Mouse (Mus musculus) MN1 (cell line): ENCODE measurements at regions not wholly inside any gene's neighbourhood (a gene's known extent, or its start where the extent isn't known, plus 50 kb on each side); places are given as distances from the start of the nearest gene placed in this dataset.

Experiments
- DNase-seq: peaks from one replicate; pipeline ENCODE4 v3.0.0-alpha.2; 2016; ENCODE audit warnings: low spot score

DNA sequence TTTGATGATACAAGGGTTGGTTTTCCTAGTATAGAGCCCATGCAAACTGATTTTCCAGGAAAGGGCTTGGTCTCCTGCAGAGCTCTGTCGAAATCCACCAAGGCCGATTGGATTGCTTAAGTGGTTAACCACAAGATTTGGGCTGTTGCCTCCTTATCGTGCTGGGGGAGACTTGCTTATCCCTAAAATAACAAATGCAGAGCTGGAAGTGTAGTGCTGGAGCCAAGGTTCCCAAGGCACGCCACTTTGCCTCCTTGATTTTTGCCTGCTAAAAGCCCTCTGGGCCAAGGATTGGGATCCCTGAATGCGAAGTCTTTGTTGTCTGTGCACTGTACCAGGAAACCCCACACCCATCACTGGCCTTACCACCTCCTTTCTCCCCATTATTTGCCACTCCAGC is 52.8 kb upstream of the Tmem178 start:
- no peak for DNase-seq

DNA sequence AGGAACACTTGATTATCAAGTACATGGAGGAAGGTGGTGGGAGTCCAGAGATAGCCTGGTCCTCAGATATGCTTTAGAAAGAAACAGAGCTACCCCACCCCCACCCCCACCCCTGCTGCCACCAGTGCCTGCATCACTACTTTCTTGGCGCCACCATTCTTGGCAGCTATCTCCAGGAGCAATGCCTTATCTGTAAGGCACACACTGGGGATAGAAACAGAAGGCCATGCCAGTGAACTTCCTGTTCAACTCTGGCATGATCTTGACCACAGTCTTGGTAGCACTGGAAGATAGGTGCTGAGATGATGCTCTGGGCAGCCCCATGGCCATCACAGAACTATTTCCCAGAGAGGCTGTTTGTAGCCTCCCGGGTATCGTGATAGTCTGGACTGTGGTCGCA is 55.3 kb upstream of the Tmem178 start:
- no peak for DNase-seq

GRCm38 (mm10) chr17:80887749-80888119 is 56.7 kb upstream of the Tmem178 start:
- DNase-seq = no peak

DNA sequence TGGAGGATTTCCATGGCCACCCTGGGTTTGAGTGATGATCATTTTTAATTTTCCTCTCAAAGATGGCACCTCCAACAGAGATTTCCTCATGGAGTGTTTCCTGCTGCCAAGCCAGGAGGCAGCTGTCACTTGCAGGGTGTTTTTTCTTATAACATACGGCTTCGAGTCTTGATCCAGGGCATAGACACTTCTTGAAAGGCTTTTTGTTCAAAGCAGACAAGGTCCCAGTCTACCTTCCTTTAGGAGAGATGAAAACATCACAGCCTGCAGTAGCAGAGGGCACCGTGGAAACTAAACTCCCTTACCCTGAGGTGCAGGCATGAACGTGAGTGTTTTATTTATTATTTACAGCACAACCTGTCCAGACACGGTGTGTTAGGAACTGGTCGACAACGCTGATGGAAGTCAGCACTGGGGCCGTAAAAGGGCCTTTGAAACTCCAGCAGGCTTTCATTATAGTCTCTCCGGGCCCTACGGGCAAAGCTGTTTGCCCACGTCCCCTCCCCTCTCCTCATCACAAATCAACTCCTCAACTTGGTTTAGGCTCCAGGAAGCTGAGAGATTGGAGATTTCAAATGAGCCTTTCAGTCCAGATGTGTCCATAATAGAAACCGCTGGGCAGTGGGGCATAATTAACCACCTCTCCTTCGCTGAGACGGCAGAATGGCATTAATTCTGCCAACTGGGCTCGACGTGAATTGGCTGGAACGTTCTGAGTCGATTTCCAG is 57.2 kb upstream of the Tmem178 start:
- no peak for DNase-seq

DNA sequence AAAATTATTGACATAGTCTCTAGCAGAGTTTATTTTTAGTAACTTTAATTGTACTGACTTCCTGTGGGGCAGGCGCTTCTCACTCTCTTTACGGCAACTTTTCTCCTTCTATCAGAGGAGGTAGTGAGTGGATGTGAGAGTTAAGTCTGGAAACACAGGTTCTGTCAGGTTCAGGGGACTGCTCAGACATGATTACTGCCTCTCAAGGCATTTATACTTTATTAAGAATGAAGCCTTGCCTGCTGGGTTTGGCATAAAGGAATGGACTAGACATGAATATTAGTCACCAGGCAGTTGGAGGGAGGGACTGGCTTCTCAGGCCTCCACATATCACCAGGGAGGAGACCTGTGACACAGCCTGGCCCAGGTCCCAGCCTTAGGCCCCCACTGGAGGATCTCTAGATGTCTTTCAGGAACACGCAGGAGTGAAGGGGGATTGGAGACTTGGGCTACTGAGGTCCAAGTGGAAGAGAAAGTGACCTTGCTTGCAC is 58.2 kb upstream of the Tmem178 start:
- no peak for DNase-seq

DNA sequence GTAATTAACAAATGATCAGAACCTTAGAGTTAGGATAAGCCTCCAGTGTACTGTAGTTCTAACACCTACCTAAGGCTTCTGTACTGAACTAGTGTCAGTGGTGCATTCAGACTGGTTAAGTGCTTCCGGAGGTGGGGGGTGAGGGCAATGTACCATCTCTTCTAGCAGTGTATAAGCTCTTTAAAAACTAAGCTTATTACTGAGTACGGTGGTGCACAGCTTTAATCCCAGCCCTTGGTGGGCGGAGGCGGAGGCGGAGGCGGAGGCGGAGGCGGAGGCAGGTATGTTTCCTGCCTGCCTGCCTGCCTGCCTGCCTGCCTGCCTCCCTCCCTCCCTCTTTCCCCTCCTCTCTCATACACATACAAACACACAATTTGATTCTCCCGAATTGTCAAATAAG is 58.7 kb upstream of the Tmem178 start:
- DNase-seq = no peak

GRCm38 (mm10) chr17:80884886-80885285 is 59.5 kb upstream of the Tmem178 start:
- DNase-seq = no peak

DNA sequence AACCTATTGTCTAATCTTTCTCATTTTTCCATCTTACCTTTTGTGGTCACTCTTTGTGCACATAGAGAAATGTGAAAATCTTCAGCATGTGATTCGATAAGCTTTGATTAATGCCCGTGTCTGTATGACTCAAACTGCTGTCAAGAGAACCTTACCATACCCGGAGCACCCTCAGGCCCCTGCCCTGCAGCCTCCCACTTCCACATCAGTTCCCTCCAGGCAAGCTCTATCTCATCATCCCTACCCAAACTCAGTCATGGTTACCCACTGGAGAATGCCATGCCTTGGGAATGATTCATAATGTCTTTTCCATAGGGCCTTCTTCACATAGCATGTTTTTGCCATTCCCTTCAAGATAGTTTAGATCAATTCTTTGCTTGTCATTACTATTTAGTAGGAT is 62.0 kb upstream of the Tmem178 start:
- no peak for DNase-seq

GRCm38 (mm10) chr17:80880325-80880724 is 64.1 kb upstream of the Tmem178 start:
- no peak for DNase-seq

DNA sequence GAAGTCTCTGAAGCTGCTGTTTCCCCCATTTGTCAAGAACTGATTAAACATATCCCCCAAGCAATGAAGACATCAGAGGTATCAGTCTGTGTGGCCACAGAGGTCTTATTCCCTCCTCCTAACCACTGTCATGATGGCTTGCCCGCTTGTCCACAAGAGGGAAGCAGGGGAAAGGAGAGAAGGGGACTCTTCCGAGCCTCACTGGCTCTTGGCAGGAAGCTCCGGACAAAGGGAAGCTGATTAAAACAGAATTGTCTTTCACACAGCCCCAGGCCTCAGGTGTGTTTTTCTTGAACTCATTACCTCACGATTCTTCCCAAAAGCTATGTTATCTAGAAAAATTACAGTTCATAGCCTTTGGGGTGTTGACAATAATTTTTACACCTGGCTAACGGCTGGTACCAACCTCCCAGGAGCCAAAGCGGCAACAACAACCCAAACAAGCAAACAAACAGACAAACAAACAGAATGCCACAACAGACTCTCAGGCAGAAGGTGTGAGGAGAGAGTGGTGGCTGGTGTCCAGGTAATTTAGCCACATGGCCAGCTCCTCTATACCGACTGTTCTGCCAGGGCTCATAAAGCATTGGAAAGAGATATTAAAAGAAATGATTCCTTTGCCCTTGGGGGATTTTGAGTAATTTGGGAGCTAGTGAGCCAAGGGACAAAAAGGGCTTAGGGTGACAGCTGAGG is 68.9 kb upstream of the Tmem178 start:
- DNase-seq = peak; percentile 68

DNA sequence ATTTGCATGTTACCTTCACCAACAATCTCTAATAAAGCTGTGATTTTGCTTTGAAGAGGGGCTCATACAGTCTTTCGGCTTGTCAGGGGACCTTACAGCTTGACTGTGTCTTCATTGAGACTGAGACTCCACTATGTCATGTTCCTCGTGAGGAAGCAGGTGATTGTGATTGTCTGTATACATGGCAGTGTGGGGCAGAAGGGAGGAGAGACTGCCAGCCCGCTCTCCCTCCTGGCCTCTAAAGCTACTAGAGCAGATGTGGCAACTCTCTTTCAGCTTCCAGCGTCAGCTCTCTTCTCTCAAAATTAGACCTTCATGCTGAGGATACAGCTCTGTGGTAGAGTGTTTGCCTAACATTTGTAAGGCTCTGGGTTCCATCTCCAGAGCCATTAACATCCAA is 73.5 kb upstream of the Tmem178 start:
- DNase-seq = no peak

DNA sequence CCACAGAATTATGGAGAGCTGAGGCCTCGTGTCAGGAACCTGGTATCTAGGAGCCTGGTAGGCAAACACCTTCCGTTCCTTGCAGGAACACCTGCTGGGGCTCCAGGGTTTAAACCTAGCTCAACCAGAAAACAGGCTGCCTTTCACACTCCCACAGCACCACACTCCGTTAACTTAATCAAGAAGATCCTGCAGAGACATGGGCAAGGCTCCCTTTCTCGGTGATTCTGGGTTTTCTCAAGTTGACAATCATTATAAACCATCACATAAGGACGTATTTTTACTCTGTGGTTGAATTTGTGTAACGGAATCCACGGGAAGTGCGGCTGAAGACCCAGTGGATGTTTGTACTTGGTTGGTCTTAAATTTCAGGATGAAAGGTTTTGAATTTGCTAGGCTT is 82.1 kb upstream of the Tmem178 start:
- peak; percentile 73 for DNase-seq

- peak; percentile 94 for DNase-seq
These were observed 97.2 kb upstream of the Tmem178 start for GRCm38 (mm10) chr17:80846996-80847810.

DNA sequence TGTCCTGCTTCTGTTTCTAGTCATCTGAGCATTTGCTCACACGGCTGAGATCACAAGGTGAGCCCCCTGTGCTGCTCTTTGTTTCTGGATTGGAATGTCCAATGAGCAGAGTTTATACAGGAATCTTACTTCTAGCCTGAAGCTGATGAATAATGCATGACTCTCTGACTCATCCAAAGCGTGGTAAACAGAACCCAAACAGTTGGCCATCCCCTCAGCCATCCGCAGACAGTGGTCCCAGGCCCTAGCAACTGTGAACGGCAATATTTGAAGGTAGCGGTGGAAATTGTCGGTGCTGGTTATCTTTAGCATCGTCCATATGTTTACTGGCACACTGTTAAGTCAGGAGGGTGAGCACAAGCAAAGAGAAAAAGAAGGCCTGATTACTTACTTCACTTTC is 99.1 kb upstream of the Tmem178 start:
- DNase-seq = no peak

- no peak for DNase-seq
These were observed 102.5 kb upstream of the Tmem178 start for GRCm38 (mm10) chr17:80841903-80842302.

GRCm38 (mm10) chr17:80840896-80841295 is 103.5 kb upstream of the Tmem178 start:
- no peak for DNase-seq

DNA sequence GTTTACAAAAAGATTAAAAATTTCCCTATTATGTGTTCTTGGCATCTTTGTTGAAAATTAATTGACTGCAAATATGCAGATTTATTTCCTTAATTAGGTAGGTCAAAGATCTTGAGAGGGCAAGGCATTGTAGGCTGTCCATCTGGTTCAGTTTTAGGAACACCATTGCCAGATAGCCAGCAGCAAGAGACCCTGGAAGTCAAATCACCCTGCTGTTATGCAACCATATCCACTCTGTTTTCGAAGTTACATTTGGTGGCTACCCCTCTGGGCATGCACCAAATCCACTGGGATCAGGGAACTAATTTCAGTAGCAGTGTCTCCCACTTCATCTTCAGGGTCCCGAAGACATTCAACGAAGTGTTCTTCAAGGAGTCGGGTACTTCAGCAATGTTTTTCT is 104.0 kb upstream of the Tmem178 start:
- DNase-seq = no peak

DNA sequence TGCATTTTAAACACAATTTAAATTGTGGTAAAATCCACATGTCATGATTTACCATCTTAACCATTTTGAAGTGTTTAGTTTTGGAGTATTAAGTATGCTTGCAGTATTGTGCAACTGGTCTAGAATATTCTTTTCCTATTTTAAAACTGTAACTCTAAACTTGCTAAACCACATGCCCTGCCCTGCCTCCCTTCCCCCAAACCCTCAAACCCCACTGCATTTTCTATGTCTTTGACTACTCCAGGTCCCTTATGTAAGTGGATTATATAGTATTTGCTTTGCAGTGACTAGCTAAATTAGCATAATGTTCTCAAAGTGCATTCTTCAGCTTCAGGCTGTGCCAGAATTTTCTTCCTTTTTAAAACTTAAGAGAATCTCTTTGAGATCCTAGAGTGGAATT is 106.4 kb upstream of the Map4k3 start:
- DNase-seq = no peak

DNA sequence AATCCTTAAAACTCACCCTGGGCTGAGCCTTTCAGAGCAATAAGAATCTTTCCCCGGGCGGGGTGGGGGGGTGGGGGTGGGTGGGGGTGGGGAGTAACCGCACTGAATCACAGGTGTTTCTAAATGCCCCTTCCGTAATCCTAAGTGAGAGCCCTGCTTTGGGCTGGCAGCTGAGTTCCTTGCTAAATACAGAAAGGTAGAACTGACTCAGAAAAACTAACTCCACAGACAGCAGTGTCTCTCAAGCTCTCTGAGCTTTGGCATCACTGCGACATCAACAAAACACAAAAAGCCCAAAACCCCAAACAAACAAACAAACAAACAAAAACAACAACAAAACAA is 105.9 kb upstream of the Map4k3 start:
- DNase-seq = no peak

DNA sequence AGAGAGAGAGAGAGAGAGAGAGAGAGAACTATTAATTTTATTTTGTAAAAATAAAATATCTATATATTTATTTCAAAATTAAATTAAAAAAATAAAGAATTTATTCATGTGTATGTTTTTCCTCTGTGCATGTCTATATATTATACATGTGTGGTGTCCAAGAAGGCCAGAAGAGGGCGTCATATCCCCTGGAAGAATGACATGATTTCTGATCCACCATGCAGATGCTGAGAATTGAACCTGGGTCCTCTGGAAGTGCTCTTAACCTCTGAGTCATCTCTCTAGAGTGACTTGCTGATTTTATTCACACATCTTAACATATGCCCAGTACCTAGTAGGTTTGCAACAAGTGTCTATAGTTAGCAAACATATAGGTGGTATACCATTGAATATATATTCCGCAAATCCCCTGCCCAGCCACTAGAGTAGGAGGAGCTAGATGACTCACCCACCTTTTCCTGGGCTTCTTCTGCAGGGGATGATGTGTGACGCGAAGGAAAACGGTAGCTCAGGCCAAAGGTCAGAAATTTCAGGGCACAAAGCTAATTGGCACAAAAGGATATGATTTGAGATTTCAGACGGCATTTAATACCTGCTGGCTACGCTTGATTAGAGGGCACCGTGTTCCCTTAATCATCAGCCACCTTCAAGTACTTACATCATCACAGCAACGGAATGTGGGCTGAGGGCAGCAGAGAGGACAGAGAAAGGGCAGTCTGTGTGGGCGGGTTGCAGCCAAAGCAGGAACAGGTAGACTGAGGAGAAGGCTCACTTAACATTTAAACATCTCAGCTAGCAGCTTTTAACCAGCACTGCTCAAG is 105.3 kb upstream of the Map4k3 start:
- peak; percentile 32 for DNase-seq

DNA sequence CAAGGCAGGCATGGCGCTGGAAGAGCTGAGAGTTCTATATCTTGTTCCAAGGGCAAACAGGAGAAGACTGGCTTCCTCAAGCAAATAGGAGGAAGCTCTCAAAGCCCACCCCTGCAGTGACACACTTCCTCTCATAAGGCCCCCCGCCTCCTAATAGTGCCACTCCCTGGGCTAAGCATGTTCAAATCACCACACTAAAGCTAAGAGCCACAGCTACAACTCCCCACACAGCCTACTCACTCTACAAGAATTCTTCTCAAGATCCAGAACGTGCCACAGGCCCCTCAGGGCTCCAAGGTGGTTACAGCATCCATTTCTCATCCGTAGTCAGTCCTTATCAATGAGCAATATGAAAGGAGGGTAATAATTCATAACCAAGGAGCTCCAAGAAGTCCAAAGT is 103.4 kb upstream of the Map4k3 start:
- DNase-seq = no peak

GRCm38 (mm10) chr17:80827896-80828295 is 99.6 kb upstream of the Map4k3 start:
- no peak for DNase-seq
